Mouse (Mus musculus): Measurements from ENCODE around the gene Rnf216.
A peak's percentile ranks its signal among the peaks of the same experiment; 100 is the strongest.

The Rnf216 gene

DNA sequence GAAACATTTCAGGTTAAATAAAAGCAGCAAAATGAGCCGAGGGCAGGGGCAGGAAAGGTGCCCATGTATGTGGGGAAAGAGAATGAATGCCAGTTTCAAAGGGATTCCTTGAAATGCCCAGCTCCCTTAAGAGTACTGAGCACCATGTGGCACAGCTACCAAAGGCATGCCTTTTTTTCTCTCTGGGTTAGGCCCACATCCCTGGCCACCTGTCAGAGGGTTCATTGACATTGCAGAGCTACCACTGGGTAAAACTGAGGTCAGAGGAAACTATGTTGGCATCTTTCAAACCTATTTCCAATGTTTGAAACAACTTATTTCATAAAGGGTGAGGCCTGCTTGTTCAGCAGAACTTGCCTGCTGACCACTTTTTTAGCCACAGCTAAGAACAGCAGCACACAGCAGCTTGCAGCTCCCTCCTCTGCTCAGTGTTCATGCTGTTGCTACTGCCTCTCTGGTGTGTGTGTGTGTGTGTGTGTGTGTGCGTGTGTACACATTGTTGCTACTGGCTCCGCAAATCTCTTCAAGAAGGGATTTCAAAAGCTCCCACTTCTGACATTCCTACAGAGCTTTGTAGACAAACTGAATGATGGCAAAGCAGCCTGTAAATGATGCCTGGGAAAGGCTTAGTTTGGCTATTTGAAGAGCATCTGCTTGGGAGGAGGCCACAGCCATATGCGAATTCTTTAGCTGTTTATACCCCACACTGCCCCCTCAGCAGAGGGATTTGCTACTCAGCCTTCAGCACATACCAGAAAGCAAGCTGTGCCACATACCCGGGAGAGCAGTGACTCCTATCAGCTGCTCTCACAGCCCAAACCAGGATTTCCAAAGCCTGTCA is 59.4 kb downstream of the Rnf216 start:
- DNase-seq (ENCODE audit: low spot score): no peak

DNA sequence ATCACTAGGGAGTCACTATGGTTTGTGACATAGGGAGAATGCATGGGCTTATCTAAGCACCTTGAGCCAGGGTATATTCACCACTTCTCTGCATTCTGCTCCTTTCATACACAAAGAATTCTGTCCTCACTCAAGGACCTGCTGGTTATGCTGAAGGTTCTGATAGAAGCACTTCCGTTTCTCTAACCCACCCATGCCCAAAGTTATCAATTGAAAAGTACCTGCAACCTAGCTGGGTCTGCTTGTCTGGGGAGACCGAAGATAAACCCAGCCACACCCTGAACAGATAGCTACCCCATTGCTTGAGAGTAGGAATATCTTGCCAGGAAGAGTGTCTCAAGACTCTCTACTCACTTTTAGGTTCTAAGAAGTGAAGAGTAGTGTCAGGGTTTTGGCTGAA is 60.1 kb downstream of the Rnf216 start:
- DNase-seq (ENCODE audit: low spot score): no peak

DNA sequence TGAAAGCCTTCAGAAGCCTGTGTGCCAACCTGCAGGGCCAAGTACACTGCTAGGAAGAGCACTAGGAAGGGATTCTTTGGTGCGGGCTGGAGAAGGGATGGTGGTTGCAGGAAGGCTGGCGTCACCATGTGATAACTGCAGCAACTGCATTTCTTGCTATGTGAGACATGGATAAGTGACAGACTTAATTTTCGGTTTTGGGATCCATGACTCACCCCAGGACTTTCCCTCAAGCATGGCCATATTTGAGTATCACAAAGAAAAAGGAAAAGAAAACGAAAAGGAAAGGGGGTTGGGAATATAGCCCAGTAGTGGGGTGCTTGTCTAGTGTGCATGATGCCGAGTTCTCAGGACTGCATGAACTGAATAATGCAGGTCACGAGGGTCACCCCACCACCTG is 60.9 kb downstream of the Rnf216 start:
- no peak for DNase-seq (ENCODE audit: low spot score)

DNA sequence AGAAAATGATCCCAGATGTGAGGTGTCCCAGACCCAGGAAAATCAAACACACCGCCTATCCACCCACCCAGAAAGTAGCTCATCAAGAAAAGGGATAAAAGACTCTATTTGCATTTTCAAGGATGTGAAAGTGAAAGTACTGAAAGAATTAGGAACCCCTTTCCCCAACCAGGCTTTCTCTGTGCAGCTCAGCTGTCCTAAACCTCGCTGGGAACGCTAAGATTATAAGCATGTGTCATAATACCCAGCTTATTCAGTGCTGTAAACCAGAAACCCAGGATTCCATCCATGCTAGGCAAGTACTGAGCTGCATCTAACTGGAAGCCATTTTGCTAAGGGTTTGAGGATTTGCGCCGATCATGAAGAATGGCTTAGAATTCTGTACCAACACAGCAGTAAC is 62.5 kb downstream of the Rnf216 start:
- DNase-seq (ENCODE audit: low spot score): no peak

DNA sequence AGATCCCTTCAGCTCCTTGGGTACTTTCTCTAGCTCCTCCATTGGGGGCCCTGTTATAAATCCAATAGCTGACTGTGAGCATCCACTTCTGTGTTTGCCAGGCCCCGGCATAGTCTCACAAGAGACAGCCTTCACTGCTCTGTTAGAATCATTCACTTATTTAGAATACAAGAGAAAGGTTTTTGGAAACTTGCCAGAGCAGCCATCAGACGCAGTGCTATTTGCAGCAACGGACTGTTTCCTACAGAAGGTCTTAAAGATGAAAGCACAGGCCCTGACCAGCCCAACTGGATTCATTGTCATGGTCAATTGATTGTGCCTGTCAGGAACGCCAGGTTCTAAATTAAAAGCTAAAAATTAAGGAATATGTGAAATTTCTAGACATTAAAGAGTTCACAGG is 63.0 kb downstream of the Rnf216 start:
- DNase-seq (ENCODE audit: low spot score): no peak

DNA sequence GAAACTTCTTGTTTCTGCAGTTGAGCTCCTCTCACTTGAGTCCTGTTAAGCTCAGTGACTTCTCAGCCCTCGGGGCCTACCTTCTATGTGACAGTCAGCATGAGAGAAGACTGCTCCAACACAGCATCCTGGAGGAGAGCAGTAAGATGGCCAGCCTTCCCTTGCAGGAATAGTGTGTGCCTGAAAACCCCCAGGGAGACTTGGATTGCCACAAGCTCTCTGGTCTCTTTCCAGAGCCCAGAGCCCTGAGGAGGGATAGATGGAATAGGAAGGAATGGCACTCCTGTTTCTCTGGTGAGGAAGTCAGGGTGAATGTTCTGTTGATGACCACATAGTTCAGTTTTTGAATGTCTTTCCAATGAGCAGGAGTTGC is 63.8 kb downstream of the Rnf216 start:
- DNase-seq (ENCODE audit: low spot score): no peak

DNA sequence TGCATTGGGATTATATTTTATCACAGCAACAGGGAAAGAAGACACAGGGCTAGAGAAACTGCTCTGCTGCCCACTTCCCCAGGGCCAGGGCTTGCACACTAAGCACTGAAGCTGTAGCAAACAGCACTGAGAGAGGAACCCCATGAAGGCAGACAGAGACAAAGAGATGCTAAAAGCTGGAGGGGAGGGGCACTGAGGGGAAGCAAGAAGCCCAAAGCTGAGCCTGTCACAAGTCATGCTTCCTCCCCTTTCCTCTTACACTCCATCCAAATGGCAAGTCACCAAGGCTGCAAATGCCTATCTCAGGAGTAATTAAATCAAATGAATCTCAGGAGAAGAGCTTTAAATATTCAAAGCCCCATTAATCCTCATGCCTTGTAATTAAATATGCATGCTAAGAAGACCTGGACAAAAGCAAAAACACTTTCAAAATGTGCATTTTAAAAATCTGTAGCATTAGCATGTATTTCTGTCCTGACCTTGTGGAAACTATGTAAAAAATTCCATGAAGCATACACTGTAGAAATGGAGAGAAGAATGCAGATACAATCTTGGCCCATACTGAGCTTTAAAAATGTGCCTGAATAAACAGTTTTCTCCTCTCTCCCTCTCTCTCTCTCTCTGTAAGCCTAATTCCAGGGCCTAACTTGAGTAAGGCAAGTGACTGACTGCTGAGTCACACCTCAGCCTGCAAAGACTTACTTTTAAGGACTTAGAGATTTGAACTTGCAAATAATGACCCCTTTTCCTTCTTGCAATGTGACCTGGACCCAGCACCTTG is 64.4 kb downstream of the Rnf216 start:
- DNase-seq (ENCODE audit: low spot score): no peak

DNA sequence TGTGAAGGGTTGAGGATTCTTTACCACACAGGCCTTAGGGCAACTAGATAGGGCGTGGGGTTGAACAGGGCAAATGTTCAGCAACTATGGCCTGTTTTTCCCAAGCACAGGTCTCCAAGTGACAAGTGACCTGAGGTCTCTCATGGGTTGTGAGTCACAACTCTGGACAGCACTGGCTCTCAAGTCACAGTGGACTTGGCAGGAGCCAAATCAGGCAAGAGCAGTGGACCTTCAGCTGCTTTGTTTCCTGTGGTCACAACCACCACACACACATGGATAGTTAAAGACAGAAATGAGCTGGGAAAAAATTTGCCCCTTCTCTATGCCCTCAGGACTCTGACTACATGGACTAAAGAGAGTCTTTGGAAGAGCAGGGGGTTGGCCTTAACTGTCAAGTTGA is 65.2 kb downstream of the Rnf216 start:
- DNase-seq (ENCODE audit: low spot score): no peak

DNA sequence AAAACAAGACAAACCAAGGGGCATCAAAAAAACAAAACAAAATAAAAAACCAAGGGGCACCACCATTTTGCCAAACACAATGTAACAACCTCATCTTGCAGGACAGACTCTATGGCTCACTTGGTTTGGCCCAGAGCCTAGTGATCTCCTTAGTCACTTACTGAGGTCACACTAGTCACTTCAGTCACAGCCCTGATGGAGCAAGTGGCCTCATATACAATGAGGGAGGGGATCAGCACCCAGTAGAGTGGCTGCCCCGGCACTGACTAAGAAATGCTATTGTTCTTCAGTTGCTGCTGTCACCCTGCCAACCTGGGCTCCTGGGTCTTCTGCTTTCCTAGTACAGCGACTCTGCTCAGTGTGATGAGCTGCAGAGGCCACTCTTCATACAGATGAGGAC is 68.9 kb downstream of the Rnf216 start:
- no peak for DNase-seq (ENCODE audit: low spot score)

DNA sequence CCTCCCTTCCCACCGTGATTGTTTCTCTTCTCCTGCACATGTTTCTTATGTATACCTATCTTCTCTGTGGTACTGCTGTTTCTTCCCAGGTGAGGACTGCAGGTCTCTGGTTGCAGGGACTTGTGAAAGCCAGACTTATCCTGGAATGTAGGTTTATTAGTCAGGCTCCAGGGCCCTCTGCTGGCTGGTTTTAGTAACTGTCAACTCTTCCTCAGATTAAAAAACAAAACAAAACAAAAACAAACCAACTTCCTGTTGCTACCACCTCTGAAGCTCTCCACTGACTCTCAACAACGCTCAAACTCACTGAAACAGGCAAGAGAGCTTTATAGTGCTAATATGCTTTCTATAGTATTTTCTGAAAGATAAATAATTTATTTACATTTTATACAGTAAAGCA is 69.5 kb downstream of the Rnf216 start:
- peak; percentile 53 for DNase-seq (ENCODE audit: low spot score)

DNA sequence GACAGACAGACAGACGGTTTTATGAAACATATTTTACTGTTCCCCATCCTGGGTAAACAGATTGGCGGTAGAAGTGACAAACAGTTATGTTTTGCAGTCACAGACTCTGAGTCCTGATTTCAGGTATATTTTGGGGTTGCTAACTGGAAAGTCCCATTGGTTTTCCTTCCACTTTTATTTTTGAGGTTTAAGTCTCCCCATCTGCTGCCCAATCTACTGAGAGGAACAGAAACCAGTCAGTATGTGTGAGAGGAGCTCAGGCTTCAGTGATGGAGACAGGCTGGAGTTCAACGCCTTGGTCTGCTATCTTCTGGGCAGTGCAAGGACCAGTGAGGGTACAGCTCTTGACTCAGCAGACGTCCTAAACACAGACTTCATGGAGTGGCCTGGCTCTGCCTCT is 74.0 kb downstream of the Rnf216 start:
- no peak for DNase-seq (ENCODE audit: low spot score)

DNA sequence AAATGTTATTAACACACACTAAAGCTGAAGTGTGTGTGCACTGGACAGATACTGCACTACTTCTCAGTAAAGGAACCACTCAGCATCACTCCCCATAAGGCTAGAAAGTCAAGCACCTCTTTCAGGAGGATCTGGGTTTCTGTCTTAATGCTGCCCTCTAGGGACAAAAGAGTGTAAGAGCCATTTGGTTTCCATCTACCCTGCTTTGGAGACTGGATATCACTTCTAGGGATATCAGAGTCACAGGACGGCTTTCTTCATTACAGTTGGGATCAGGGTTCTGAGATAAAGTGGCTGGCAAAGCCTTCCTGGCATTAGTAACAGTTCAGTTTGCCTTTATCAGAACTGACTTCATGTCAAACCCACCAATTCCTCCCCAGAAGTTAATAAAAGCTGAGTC is 75.6 kb downstream of the Rnf216 start:
- peak; percentile 86 for DNase-seq (ENCODE audit: low spot score)

DNA sequence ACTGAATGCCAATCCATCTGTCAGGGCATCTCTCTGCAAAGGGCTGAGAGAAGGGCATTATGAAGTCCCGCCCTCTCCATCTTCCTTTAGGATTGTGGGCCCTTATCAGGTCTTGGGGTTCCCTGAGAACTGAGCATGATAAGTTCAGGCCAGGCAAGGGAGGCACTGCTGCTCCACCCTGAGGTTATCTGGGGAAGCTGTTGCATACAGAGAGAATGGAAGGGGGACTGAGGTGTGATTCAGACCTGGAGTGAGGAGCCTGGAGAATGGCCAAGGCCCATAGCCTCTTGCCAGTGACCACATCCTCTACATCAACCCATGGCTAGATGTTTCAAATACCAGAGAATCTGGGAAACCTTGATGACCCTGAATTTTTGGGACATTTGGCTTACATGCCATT is 76.7 kb downstream of the Rnf216 start:
- no peak for DNase-seq (ENCODE audit: low spot score)

DNA sequence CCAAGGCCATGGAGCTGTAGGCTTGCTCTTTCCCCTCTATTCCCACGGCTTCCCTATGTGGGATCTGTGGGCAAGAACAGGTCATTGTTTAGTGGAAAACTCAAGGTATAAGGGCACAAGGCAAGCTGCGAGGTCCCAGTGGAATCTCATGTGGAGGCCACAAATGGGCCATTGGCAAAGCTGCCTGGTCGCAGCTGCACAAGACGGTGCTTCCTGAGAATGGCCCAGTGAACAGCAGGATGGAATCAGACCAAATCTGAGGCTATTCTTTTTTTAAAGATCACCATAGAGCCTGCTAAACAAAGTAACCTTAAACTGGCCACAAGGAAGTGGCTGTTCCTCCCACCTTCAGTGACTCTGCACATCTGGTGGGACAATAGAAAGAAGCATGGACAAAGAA is 77.5 kb downstream of the Rnf216 start:
- DNase-seq (ENCODE audit: low spot score): no peak

DNA sequence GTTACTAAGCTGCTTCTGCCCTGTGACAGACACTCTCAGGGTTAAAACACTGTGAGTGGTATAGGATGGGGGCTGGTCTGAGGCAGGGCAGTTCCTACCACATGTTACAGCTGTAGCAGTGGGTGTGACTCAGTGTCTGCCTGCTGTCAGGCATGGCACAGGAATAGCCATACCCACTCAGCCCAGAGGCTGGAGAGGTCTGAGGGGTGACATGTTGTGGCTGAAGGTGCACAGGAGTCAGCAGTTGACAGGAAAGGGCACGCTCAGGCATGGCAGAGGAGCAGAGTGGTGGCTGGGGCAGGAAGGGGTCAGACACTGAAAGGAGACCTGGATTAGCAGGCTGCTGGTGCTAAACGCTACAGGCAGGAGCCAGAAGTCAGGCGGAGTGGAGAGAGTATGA is 78.7 kb downstream of the Rnf216 start:
- DNase-seq (ENCODE audit: low spot score): no peak

DNA sequence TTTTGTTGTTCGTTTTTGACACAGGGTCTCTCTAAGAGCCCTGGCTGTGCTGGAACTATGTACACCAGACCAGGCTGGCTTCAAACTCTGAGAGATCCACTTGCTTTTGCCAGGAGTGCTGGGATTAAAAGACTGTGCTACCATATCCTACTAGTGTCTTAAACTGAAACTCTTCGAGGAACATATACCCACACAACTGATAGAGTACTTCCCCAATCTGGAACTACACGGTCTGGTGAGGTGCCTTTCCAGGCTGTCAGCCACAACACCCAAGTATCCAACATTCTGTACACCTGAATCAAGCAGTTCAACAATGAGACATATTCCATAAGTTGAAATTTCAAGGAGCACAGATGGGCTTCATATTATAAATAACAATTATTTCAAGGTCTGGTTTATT is 79.5 kb downstream of the Rnf216 start:
- no peak for DNase-seq (ENCODE audit: low spot score)

DNA sequence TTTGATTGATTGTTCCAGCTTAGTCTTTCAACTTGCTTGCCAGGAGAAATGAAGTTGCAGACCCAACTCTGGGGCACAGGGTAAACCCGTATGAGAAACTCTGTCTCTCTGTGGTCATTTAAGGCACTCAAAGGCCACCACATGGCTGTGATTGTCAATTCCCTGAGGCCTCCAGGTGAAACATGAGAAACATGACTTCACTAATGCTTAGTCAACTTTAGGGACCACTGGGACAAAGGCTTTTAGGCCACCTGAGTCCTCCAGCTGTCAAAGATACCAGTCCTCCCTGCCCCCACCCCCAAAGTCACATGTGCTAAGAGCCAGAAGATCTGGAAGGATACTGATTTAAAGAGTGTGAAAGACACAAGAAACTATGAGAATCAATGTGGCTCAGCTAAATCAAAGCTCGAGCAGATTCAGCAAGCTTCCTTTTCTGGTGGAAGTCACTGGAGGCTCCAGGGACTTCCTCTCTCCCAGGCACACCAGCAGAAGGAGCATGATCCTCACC is 80.1 kb downstream of the Rnf216 start:
- peak; percentile 30 for DNase-seq (ENCODE audit: low spot score)

DNA sequence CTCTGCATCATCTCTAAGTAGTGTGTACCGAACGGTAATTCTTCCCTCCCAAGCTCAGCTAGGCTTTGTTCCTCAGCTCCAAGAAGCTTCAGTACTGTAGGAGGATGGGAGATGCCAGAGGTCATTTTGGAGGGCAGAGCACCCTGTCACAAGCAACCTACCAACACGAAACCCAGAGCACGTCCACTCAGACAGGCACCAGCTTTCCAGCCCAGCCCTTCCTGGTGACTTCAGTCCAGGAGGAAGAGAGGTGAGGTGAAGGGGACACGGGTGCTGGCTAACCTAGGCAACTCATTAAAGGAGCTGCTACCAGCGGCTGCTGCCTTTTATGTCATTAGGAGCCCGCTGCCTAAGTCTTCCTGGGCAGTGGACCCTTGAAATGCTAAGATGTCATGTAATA is 81.1 kb downstream of the Rnf216 start:
- DNase-seq (ENCODE audit: low spot score): no peak

DNA sequence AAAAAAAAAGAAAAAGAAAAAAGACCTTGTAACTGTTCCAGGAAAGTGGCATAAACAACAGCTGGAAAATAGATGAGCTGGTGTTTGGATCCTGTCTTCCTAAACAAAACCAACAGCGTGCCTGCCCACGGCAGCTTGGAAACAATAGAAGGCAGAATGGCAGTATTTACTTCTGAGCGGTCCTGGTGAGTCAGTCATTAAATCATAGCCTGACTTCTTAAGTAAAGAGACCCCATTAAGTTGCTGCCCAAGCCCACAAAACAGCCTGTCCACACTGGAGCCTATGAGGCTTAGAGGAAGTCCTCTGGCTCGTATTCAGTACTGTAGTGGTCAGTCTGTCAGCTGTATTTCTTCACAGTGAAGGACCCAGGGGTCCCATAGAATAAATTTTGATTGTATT is 81.6 kb downstream of the Rnf216 start:
- DNase-seq (ENCODE audit: low spot score): no peak

DNA sequence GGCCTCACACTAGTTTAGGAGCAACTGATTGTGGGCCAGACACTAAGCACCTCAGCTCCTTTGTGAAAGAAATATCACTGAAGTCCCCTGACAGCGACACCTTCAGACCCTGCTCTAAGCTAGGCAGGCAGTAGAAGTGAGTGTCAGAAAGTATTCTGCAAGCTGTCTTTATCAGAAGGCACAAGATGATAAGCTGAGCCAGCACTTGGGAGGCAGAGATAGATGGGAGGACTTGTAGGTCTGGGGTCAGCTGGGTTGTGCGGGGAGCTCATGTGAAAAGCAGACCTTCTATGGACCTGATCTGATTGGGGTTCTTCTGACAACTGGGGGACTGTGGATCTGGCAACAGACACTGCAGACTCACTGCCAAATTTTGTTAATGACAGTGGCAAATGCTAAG is 88.9 kb downstream of the Rnf216 start:
- DNase-seq (ENCODE audit: low spot score): no peak

DNA sequence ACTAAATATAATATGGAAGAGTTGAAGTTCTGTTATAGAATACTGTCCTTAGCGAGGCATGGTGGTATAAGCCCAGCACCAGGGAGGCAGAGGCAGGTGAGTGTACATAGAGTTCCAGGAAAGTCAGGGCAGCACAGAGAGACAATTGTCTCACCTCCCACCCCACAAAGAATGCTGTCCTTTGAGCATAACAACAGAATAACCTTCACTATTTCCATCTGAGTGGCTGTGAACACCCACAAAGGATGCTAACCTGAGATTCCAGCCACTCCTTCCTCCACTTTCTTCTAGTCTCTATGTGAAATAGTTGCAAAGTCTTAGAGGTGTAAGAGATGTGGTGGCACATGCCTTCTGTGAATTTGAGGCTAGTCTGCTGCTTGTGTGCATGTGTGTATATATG is 89.8 kb downstream of the Rnf216 start:
- no peak for DNase-seq (ENCODE audit: low spot score)

DNA sequence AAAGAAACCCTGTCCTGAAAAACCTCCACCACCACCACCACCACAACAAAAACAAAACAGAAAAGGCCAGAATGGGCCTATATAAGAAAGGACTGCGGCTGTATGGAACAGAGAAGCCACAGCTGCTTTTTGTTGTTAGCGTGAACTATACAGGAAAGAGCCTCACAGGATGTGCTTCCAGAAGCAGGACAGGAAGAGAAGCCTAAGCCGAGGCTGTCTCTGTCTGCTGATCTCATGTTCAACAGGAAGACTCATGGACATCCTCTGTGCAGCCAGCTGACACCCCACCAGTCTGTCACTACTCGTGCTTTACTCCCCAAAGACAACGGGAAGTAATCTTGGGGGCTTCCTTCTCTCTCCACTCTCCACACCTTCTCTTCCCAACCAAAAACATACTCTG is 95.4 kb downstream of the Rnf216 start:
- DNase-seq (ENCODE audit: low spot score): no peak

DNA sequence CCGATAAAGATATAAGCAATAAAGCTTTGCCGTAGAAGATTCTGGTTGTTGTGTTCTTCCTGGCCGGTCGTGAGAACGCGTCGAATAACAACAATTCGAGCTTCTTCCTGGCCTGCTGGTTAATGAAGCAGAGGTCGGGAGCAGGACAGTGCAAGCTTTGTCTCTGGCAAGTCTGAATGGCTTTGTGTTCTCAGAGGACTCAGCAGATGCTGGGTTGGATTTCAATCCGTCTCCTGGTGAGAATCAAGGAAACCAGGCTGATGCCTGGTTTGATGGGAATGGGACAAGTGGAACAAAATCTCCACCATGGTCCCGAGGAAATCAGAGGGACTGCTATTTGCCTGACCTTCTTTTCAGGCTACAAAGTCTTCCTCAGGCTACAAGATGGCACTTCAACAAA is 103.4 kb downstream of the Rnf216 start:
- DNase-seq (ENCODE audit: low spot score): peak; percentile 31

Data from embryo, embryonic 10.5 days (tissue).